8 mouse cellular contexts compared by ENCODE assay signal in the genomic region with DNA sequence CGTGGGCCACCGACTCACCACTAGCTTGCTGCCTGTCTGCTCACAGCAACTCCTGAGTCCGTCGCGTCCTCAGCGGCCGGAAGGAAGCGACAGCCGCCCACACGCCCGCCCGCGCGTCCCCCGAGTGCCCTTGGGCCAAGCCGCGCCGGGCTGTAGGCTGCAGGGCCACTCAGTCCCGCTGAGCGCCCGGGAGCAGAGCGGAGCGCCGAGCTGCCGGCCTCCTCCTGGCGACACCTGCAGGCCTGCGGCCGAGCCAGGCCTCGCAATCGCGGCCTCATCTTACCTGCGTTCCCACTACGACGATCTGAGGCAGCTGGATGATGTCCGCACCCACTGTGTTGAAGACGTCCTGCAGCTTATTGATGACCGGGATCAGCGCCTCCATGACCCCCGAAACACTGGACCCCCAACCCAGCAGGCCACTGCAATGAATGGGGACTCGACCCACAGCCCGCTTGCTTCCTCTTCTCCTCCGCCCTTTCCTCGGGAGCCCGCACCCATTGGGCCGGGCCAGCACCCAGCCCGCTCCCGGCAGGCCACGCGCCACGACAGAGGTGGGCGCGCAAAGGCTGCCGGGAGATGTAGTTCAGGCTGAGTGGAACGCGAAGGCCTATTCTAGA. TPM values are rescaled to one million over a fixed set of nuclear protein-coding genes. Genes with fewer than 3 reads are reported as not detected.
DNase-seq lines count a peak whose midpoint lies in the region; ATAC-seq and TF ChIP-seq lines count a peak whose summit lies in the region.

A gene (minus strand): TSS at position 479 of the 620 bp plus-strand sequence.

- WGBS in bone marrow, adult 2 months, result under 1% methylated on average over 55 of the region's 55 CpGs
- under 1% methylated on average over 55 of the region's 55 CpGs for WGBS in embryonic facial prominence, embryonic 15.5 days
- under 1% methylated on average over 54 of the region's 55 CpGs for WGBS in limb, embryonic 14.5 days
- under 1% methylated on average over 55 of the region's 55 CpGs for WGBS in midbrain, postnatal 0 days

- peak; percentile 86 for TF ChIP-seq POLR2A in bone marrow, adult 2 months (IDR thresholded peaks at IDR 0.05; ENCODE audit: borderline replicate concordance, control insufficient read depth, low read depth, low read length)
- TF ChIP-seq POLR2A in limb, embryonic 14.5 days (IDR thresholded peaks at IDR 0.05; ENCODE audit: borderline replicate concordance, extremely low read depth, insufficient read depth, insufficient read length), result peak; percentile 87; the same call in 1 of the 2 replicates

- peak; percentile 89 for DNase-seq in 416B (ENCODE audit: low read depth)
- peak; percentile 91 for DNase-seq in heart, adult 8-10 months (ENCODE audit: low spot score)
- DNase-seq in kidney, adult 9 months, result peak; percentile 93
- DNase-seq in limb, embryonic 14.5 days (ENCODE audit: low spot score), result peak; percentile 92
- peak; percentile 94 for DNase-seq in midbrain, postnatal 0 days (ENCODE audit: low spot score)
- peak; percentile 83 to 90 for DNase-seq in spleen, postnatal 14 days (ENCODE audit: low spot score in 2 of 2)

- H3K27me3 ChIP-seq in embryonic facial prominence, embryonic 15.5 days, result no peaks in the 10 kb centered on the region
- no peaks in the 10 kb centered on the region for H3K27me3 ChIP-seq in limb, embryonic 14.5 days (ENCODE audit: control insufficient read depth, insufficient read depth, low read length)
- no peaks in the 10 kb centered on the region for H3K27me3 ChIP-seq in midbrain, postnatal 0 days (ENCODE audit: insufficient read depth, low read length)

- ATAC-seq in embryonic facial prominence, embryonic 15.5 days (ENCODE audit: insufficient number of reproducible peaks, low FRiP score, low TSS enrichment, low read depth), result peak; percentile 99
- peak; percentile 99 for ATAC-seq in limb, embryonic 14.5 days (ENCODE audit: low FRiP score, low read depth)
- peak; percentile 100 for ATAC-seq in midbrain, postnatal 0 days (ENCODE audit: low FRiP score)

- no peaks in the 10 kb centered on the region for H3K36me3 ChIP-seq in embryonic facial prominence, embryonic 15.5 days
- no peaks in the 10 kb centered on the region for H3K36me3 ChIP-seq in limb, embryonic 14.5 days (ENCODE audit: control insufficient read depth, insufficient read depth, low read length)
- no peaks in the 10 kb centered on the region for H3K36me3 ChIP-seq in midbrain, postnatal 0 days (ENCODE audit: insufficient read depth, low read length)

- no peaks in the 10 kb centered on the region for H3K9me3 ChIP-seq in embryonic facial prominence, embryonic 15.5 days (replicated peaks)
- H3K9me3 ChIP-seq in limb, embryonic 14.5 days (ENCODE audit: control insufficient read depth, low read length), result no peaks in the 10 kb centered on the region
- H3K9me3 ChIP-seq in midbrain, postnatal 0 days (ENCODE audit: low read length), result no peaks in the 10 kb centered on the region

- peak within 1 kb of the TSS; percentile 94 for H3K9ac ChIP-seq in embryonic facial prominence, embryonic 15.5 days
- H3K9ac ChIP-seq in limb, embryonic 14.5 days (ENCODE audit: low read depth, low read length, severe bottlenecking), result peak within 1 kb of the TSS; percentile 93
- H3K9ac ChIP-seq in midbrain, postnatal 0 days (replicated peaks; ENCODE audit: low read length, poor library complexity, severe bottlenecking), result peak within 1 kb of the TSS; percentile 94

- TF ChIP-seq CTCF in bone marrow, adult 2 months (IDR thresholded peaks at IDR 0.05; ENCODE audit: control insufficient read depth, insufficient read depth, low read length), result peak; percentile 17; the same call in 1 of the 2 replicates
- peak; percentile 49 for TF ChIP-seq CTCF in midbrain, postnatal 0 days (IDR thresholded peaks at IDR 0.05)

- H3K4me3 ChIP-seq in bone marrow, adult 2 months (replicated peaks; ENCODE audit: control insufficient read depth, low read depth, low read length), result peak within 1 kb of the TSS; percentile 99
- H3K4me3 ChIP-seq in embryonic facial prominence, embryonic 15.5 days (replicated peaks), result peak within 1 kb of the TSS; percentile 84
- H3K4me3 ChIP-seq in limb, embryonic 14.5 days (replicated peaks; ENCODE audit: low read length), result peak within 1 kb of the TSS; percentile 70
- peak within 1 kb of the TSS; percentile 98 for H3K4me3 ChIP-seq in midbrain, postnatal 0 days (ENCODE audit: low read depth, low read length)

- H3K27ac ChIP-seq in bone marrow, adult 2 months (ENCODE audit: control insufficient read depth, insufficient read depth, low read depth, low read length, poor library complexity), result peak within 1 kb of the TSS; percentile 87
- H3K27ac ChIP-seq in embryonic facial prominence, embryonic 15.5 days (replicated peaks), result peak within 1 kb of the TSS; percentile 86
- H3K27ac ChIP-seq in limb, embryonic 14.5 days (replicated peaks; ENCODE audit: low read depth, low read length), result peak within 1 kb of the TSS; percentile 81
- peak within 1 kb of the TSS; percentile 91 for H3K27ac ChIP-seq in midbrain, postnatal 0 days (ENCODE audit: low read depth, low read length)

- no peaks in the 10 kb centered on the region; the same call in 1 of the 2 replicates for H3K4me1 ChIP-seq in bone marrow, adult 2 months (ENCODE audit: control insufficient read depth, insufficient read depth, low read length)
- peaks cover 7% of the 10 kb centered on the region for H3K4me1 ChIP-seq in embryonic facial prominence, embryonic 15.5 days
- H3K4me1 ChIP-seq in limb, embryonic 14.5 days (ENCODE audit: control insufficient read depth, insufficient read depth, low read length), result 0 out of 2 replicates have a peak, but pooled peaks cover 5% of the 10 kb centered on the region
- H3K4me1 ChIP-seq in midbrain, postnatal 0 days (ENCODE audit: insufficient read depth, low read length), result no peaks in the 10 kb centered on the region

- peak within 1 kb of the TSS; percentile 56 for H3K4me2 ChIP-seq in embryonic facial prominence, embryonic 15.5 days (replicated peaks)
- H3K4me2 ChIP-seq in limb, embryonic 14.5 days (replicated peaks; ENCODE audit: low read depth, low read length, severe bottlenecking), result peak within 1 kb of the TSS; percentile 64
- peak within 1 kb of the TSS; percentile 51 for H3K4me2 ChIP-seq in midbrain, postnatal 0 days (ENCODE audit: low read depth, low read length, poor library complexity, severe bottlenecking)

RNA-seq across cellular contexts. Expression of the gene that starts here (rescaled TPM):
- 24.9 and 50.7 TPM in 2 replicates for polyA plus RNA-seq in bone marrow, adult 2 months (2011; ENCODE audit: insufficient read depth, insufficient read length, low replicate concordance, missing spikeins)
- polyA plus RNA-seq in embryonic facial prominence, embryonic 15.5 days (2015; fragmentation: Nextera tagmentation; extraction: Ambion mirVana), result 53.5 and 56.1 TPM in 2 replicates
- total RNA-seq in heart, adult 8-10 months (2022), result 100 to 1,000 TPM in 3 of 4 experiments, 10 to 100 TPM in 1; 96.2 to 105 (median 100) TPM
- polyA plus RNA-seq in limb, embryonic 14.5 days (2012; rRNA removed), result 41.7 and 51.3 TPM in 2 replicates
- 54.1 and 54.7 TPM in 2 replicates for polyA plus RNA-seq in limb, embryonic 14.5 days (2014; fragmentation: Nextera tagmentation; extraction: Ambion mirVana)
- 91.1 and 128 TPM in 2 replicates for total RNA-seq in midbrain, postnatal 0 days (2014; rRNA removed)
- polyA plus RNA-seq in midbrain, postnatal 0 days (2015; fragmentation: Nextera tagmentation; extraction: Ambion mirVana), result 112 and 127 TPM in 2 replicates

Comparison
In these comparisons a context has a peak if more than half of its experiments do, and no peak if none do; other contexts are left out.
1. Peak in every context shown above with its lines: DNase-seq, ATAC-seq, H3K4me3 ChIP-seq and H3K27ac ChIP-seq.